Mouse (Mus musculus): ENCODE results near the gene Etv4. TPM values are rescaled to one million over a fixed set of nuclear protein-coding genes. Genes with fewer than 3 reads are reported as not detected.

Etv4 gene
- polyA plus RNA-seq, 1 experiment from 2014 or later, result 18.9 TPM

GRCm38 (mm10) chr11:101809060-101809828 lies 24.1 kb upstream of the Etv4 start:
- no peaks in the 10 kb centered on the region for H3K36me3 ChIP-seq (replicated peaks)
- H3K27ac ChIP-seq (replicated peaks), result no peak overlapping the region
- H3K9me3 ChIP-seq, result no peaks in the 10 kb centered on the region
- 45% methylated on average over 15 of the region's 15 CpGs for WGBS
- no peak for DNase-seq (ENCODE audit: low spot score)
- peaks cover 55% of the 10 kb centered on the region for H3K27me3 ChIP-seq (replicated peaks; ENCODE audit: low read depth, poor library complexity, severe bottlenecking)
- H3K4me3 ChIP-seq, result no peak overlapping the region
- peaks cover 15% of the 10 kb centered on the region for H3K4me1 ChIP-seq

GRCm38 (mm10) chr11:101807266-101807665 lies 22.1 kb upstream of the Etv4 start:
- H3K9me3 ChIP-seq, result no peaks in the 10 kb centered on the region
- WGBS, result 88% methylated on average over 10 of the region's 10 CpGs
- no peak overlapping the region for H3K27ac ChIP-seq (replicated peaks)
- H3K4me3 ChIP-seq, result no peak overlapping the region
- no peak for DNase-seq (ENCODE audit: low spot score)
- H3K27me3 ChIP-seq (replicated peaks; ENCODE audit: low read depth, poor library complexity, severe bottlenecking), result peaks cover 50% of the 10 kb centered on the region
- no peaks in the 10 kb centered on the region for H3K36me3 ChIP-seq (replicated peaks)
- peaks cover 6% of the 10 kb centered on the region for H3K4me1 ChIP-seq

- peaks cover 55% of the 10 kb centered on the region for H3K27me3 ChIP-seq (replicated peaks; ENCODE audit: low read depth, poor library complexity, severe bottlenecking)
- H3K27ac ChIP-seq (replicated peaks), result no peak overlapping the region
- 65% methylated on average over 12 of the region's 12 CpGs for WGBS
- H3K4me3 ChIP-seq, result no peak overlapping the region
- no peaks in the 10 kb centered on the region for H3K9me3 ChIP-seq
- H3K4me1 ChIP-seq, result peaks cover 11% of the 10 kb centered on the region
- no peak for DNase-seq (ENCODE audit: low spot score)
- H3K36me3 ChIP-seq (replicated peaks), result no peaks in the 10 kb centered on the region
Observed at GRCm38 (mm10) chr11:101806741-101807140, 21.6 kb upstream of the Etv4 start.

- Histone ChIP-seq H3K27me3 (replicated peaks; ENCODE audit: low read depth, poor library complexity, severe bottlenecking) (peaks cover 52% of the 10 kb centered on the region), H3K9me3 (no peaks in the 10 kb centered on the region), H3K36me3 (replicated peaks) (no peaks in the 10 kb centered on the region), H3K4me1 (peaks cover 20% of the 10 kb centered on the region), H3K27ac (replicated peaks) (no peak overlapping the region), H3K4me3 (no peak overlapping the region)
- no peak for DNase-seq (ENCODE audit: low spot score)
- WGBS, result 88% methylated on average over 8 of the region's 8 CpGs
Observed at GRCm38 (mm10) chr11:101805113-101805704, 20.0 kb upstream of the Etv4 start.

- 5% methylated on average over 5 of the region's 5 CpGs for WGBS
- Histone ChIP-seq H3K4me3 (peak overlapping the region; percentile 39), H3K36me3 (replicated peaks) (no peaks in the 10 kb centered on the region), H3K27ac (replicated peaks) (no peak overlapping the region), H3K4me1 (peaks cover 27% of the 10 kb centered on the region), H3K27me3 (replicated peaks; ENCODE audit: low read depth, poor library complexity, severe bottlenecking) (peaks cover 14% of the 10 kb centered on the region), H3K9me3 (no peaks in the 10 kb centered on the region)
- DNase-seq (ENCODE audit: low spot score), result peak; percentile 43
Observed at GRCm38 (mm10) chr11:101801386-101801785, 16.2 kb upstream of the Etv4 start.

GRCm38 (mm10) chr11:101798083-101798482 lies 12.9 kb upstream of the Etv4 start:
- peak; percentile 34 for DNase-seq (ENCODE audit: low spot score)
- whole genome bisulfite sequencing, result 39% methylated on average over 8 of the region's 8 CpGs
- H3K9me3 ChIP-seq, result no peaks in the 10 kb centered on the region
- H3K27ac ChIP-seq (replicated peaks), result no peak overlapping the region
- H3K36me3 ChIP-seq (replicated peaks), result no peaks in the 10 kb centered on the region
- H3K27me3 ChIP-seq (replicated peaks; ENCODE audit: low read depth, poor library complexity, severe bottlenecking), result peaks cover 13% of the 10 kb centered on the region; the same call in 1 of the 2 replicates
- no peak overlapping the region for H3K4me3 ChIP-seq
- peaks cover 27% of the 10 kb centered on the region for H3K4me1 ChIP-seq

GRCm38 (mm10) chr11:101797355-101797754 lies 12.2 kb upstream of the Etv4 start:
- WGBS, result 91% methylated on average over 2 of the region's 2 CpGs
- Histone ChIP-seq H3K27ac (replicated peaks) (no peak overlapping the region), H3K4me1 (peaks cover 27% of the 10 kb centered on the region), H3K9me3 (no peaks in the 10 kb centered on the region), H3K4me3 (no peak overlapping the region), H3K27me3 (replicated peaks; ENCODE audit: low read depth, poor library complexity, severe bottlenecking) (peaks cover 10% of the 10 kb centered on the region; the same call in 1 of the 2 replicates), H3K36me3 (replicated peaks) (no peaks in the 10 kb centered on the region)
- DNase-seq (ENCODE audit: low spot score), result no peak

GRCm38 (mm10) chr11:101790811-101791526 lies 5.8 kb upstream of the Etv4 start:
- no peaks in the 10 kb centered on the region for H3K36me3 ChIP-seq (replicated peaks)
- DNase-seq (ENCODE audit: low spot score), result no peak
- 45% methylated on average over 19 of the region's 19 CpGs for WGBS
- H3K4me3 ChIP-seq, result 0 out of 2 replicates have a peak overlapping the region, but pooled peaks have one; percentile 18
- H3K9me3 ChIP-seq, result no peaks in the 10 kb centered on the region
- H3K27me3 ChIP-seq (replicated peaks; ENCODE audit: low read depth, poor library complexity, severe bottlenecking), result peaks cover 35% of the 10 kb centered on the region
- H3K27ac ChIP-seq (replicated peaks), result no peak overlapping the region; the same call in 1 of the 2 replicates
- H3K4me1 ChIP-seq, result peaks cover 25% of the 10 kb centered on the region

- Histone ChIP-seq H3K27me3 (replicated peaks; ENCODE audit: low read depth, poor library complexity, severe bottlenecking) (peaks cover 69% of the 10 kb centered on the region), H3K36me3 (replicated peaks) (no peaks in the 10 kb centered on the region), H3K4me1 (peaks cover 58% of the 10 kb centered on the region), H3K4me3 (no peak overlapping the region), H3K9me3 (no peaks in the 10 kb centered on the region), H3K27ac (replicated peaks) (no peak overlapping the region)
- no peak for DNase-seq (ENCODE audit: low spot score)
- 80% methylated on average over 1 of the region's 1 CpGs for WGBS
Observed at GRCm38 (mm10) chr11:101787432-101787831, 2.3 kb upstream of the Etv4 start.

GRCm38 (mm10) chr11:101786651-101787050 lies 1.5 kb upstream of the Etv4 start:
- Histone ChIP-seq H3K4me3 (no peak overlapping the region), H3K36me3 (replicated peaks) (no peaks in the 10 kb centered on the region), H3K27me3 (replicated peaks; ENCODE audit: low read depth, poor library complexity, severe bottlenecking) (peaks cover 77% of the 10 kb centered on the region), H3K27ac (replicated peaks) (no peak overlapping the region), H3K9me3 (no peaks in the 10 kb centered on the region), H3K4me1 (peaks cover 64% of the 10 kb centered on the region)
- DNase-seq (ENCODE audit: low spot score), result no peak
- 57% methylated on average over 7 of the region's 7 CpGs for WGBS

GRCm38 (mm10) chr11:101785852-101786205 lies 658 bp upstream of the Etv4 start:
- H3K4me1 ChIP-seq, result peaks cover 60% of the 10 kb centered on the region
- DNase-seq (ENCODE audit: low spot score), result no peak

GRCm38 (mm10) chr11:101784488-101785142 lies 556 bp downstream of the Etv4 start:
- Histone ChIP-seq H3K36me3 (replicated peaks) (no peaks in the 10 kb centered on the region), H3K4me1 (peaks cover 60% of the 10 kb centered on the region), H3K27me3 (replicated peaks; ENCODE audit: low read depth, poor library complexity, severe bottlenecking) (peaks cover 96% of the 10 kb centered on the region), H3K27ac (replicated peaks) (peak overlapping the region; percentile 92), H3K9me3 (no peaks in the 10 kb centered on the region), H3K4me3 (peak overlapping the region; percentile 67)
- DNase-seq (ENCODE audit: low spot score), result peak; percentile 73
- under 1% methylated on average over 63 of the region's 67 CpGs for WGBS

More at GRCm38 (mm10) chr11:101785852-101786205, 658 bp upstream of the Etv4 start:
- Histone ChIP-seq H3K9me3 (no peaks in the 10 kb centered on the region), H3K27me3 (replicated peaks; ENCODE audit: low read depth, poor library complexity, severe bottlenecking) (peaks cover 84% of the 10 kb centered on the region), H3K27ac (replicated peaks) (peak overlapping the region; percentile 92), H3K36me3 (replicated peaks) (no peaks in the 10 kb centered on the region), H3K4me3 (peak overlapping the region; percentile 67)
- WGBS, result 11% methylated on average over 7 of the region's 7 CpGs

Measured in embryonic facial prominence, embryonic 10.5 days (tissue).